10 mouse cellular contexts compared by ENCODE assay signal in genomic region chr8:105157555-105157954, GRCm38 (mm10). TPM values are rescaled to one million over a fixed set of nuclear protein-coding genes. Genes with fewer than 3 reads are reported as not detected.
DNase-seq lines count a peak whose midpoint lies in the region; ATAC-seq and TF ChIP-seq lines count a peak whose summit lies in the region.
"Had no signal": no experiment of that assay in that cellular context is flagged by ENCODE, and none has a peak within 500 bp of the region (broad histone marks: within the 10 kb centered on the region; RNA-seq: fewer than 3 reads in every experiment).

No protein-coding gene starts in this region.

- no peak overlapping the region for H3K27ac ChIP-seq in heart, embryonic 10.5 days
- H3K27ac ChIP-seq in bone marrow, adult 2 months (ENCODE audit: control insufficient read depth, insufficient read depth, low read depth, low read length, poor library complexity), result no peak overlapping the region
- no peak overlapping the region for H3K27ac ChIP-seq in kidney, embryonic 14.5 days (ENCODE audit: low read depth, low read length)

- H3K9ac ChIP-seq in kidney, embryonic 14.5 days (ENCODE audit: low read depth, low read length), result no peak overlapping the region

- H3K9me3 ChIP-seq in heart, embryonic 10.5 days, result no peaks in the 10 kb centered on the region
- no peaks in the 10 kb centered on the region for H3K9me3 ChIP-seq in kidney, embryonic 14.5 days (ENCODE audit: control insufficient read depth, low read length)

- peak; percentile 21 to 54 for DNase-seq in heart, postnatal 10 days
- no peak for DNase-seq in heart, embryonic 10.5 days (ENCODE audit: low spot score)
- DNase-seq in CD8-positive naive resting alpha-beta T cell, adult 2 months (ENCODE audit: low read depth in 2 of 2, low spot score in 2 of 2), result peak; percentile 67 to 69
- DNase-seq in Muller cell, postnatal 12 days (ENCODE audit: inconsistent ontology term), result no peak
- no peak for DNase-seq in right cerebral cortex, adult 2 months (ENCODE audit: low spot score in 2 of 2)

- no peaks in the 10 kb centered on the region for H3K36me3 ChIP-seq in heart, embryonic 10.5 days
- H3K36me3 ChIP-seq in kidney, embryonic 14.5 days (ENCODE audit: control insufficient read depth, insufficient read depth, low read length), result no peaks in the 10 kb centered on the region

- TF ChIP-seq CTCF in bone marrow, adult 2 months (IDR thresholded peaks at IDR 0.05; ENCODE audit: control insufficient read depth, insufficient read depth, low read length), result peak; percentile 82

- no peak overlapping the region for H3K4me2 ChIP-seq in kidney, embryonic 14.5 days (replicated peaks; ENCODE audit: low read depth, low read length)

- peak; percentile 7; the same call in 1 of the 2 replicates for ATAC-seq in kidney, embryonic 14.5 days (ENCODE audit: low FRiP score, low TSS enrichment)
- ATAC-seq in neutrophil, adult 5-6 weeks (ENCODE audit: extremely low read depth, insufficient number of reproducible peaks, low FRiP score, poor library complexity, severe bottlenecking), result peak; percentile 73; the same call in 1 of the 2 replicates

- TF ChIP-seq POLR2A in bone marrow, adult 2 months (IDR thresholded peaks at IDR 0.05; ENCODE audit: borderline replicate concordance, control insufficient read depth, low read depth, low read length), result no peak

- H3K27me3 ChIP-seq in heart, embryonic 10.5 days (ENCODE audit: insufficient read depth, poor library complexity, severe bottlenecking), result peaks cover 26% of the 10 kb centered on the region
- no peaks in the 10 kb centered on the region for H3K27me3 ChIP-seq in kidney, embryonic 14.5 days (ENCODE audit: control insufficient read depth, insufficient read depth, low read length)

- peaks cover 9% of the 10 kb centered on the region for H3K4me1 ChIP-seq in heart, embryonic 10.5 days
- no peaks in the 10 kb centered on the region for H3K4me1 ChIP-seq in bone marrow, adult 2 months (ENCODE audit: control insufficient read depth, insufficient read depth, low read length)
- H3K4me1 ChIP-seq in kidney, embryonic 14.5 days (ENCODE audit: control insufficient read depth, insufficient read depth, low read length), result peaks cover 6% of the 10 kb centered on the region; the same call in 1 of the 2 replicates

- 48% methylated on average over 10 of the region's 10 CpGs for WGBS in heart, embryonic 10.5 days
- 37% methylated on average over 10 of the region's 10 CpGs for WGBS in bone marrow, adult 2 months
- 59% methylated on average over 10 of the region's 10 CpGs for WGBS in kidney, embryonic 14.5 days

- H3K4me3 ChIP-seq in heart, embryonic 10.5 days, result no peak overlapping the region
- H3K4me3 ChIP-seq in bone marrow, adult 2 months (replicated peaks; ENCODE audit: control insufficient read depth, low read depth, low read length), result no peak overlapping the region
- no peak overlapping the region for H3K4me3 ChIP-seq in kidney, embryonic 14.5 days (ENCODE audit: low read length)

- intact Hi-C loops in heart, postnatal 10 days (cut with DNase I), result loop anchor here (5.0 kb wide), 1 partner anchor 60 kb away; no protein-coding TSS in a partner anchor

RNA-seq across cellular contexts. Expression of gene Cbfb, which starts 12.9 kb away (rescaled TPM):
- total RNA-seq in heart, postnatal 10 days (2021), result 10 to 100 TPM; 32.4 to 37.0 TPM
- polyA plus RNA-seq in heart, embryonic 10.5 days (2016; fragmentation: Nextera tagmentation; extraction: Ambion mirVana), result 47.5 and 59.6 TPM in 2 replicates
- 9.7 and 36.4 TPM in 2 replicates for polyA plus RNA-seq in bone marrow, adult 2 months (2011; ENCODE audit: insufficient read depth, insufficient read length, low replicate concordance, missing spikeins)
- polyA plus RNA-seq in kidney, embryonic 14.5 days (2014; fragmentation: Nextera tagmentation; extraction: Ambion mirVana), result 73.9 and 96.5 TPM in 2 replicates
- total RNA-seq in neutrophil, adult 5-6 weeks (2017), result 130 and 135 TPM in 2 replicates

RNA-seq across cellular contexts. Expression of gene Ces4a, which starts 26.0 kb away (rescaled TPM):
- not detected for total RNA-seq in heart, postnatal 10 days (2021)
- polyA plus RNA-seq in heart, embryonic 10.5 days (2016; fragmentation: Nextera tagmentation; extraction: Ambion mirVana), result not detected in 2 replicates
- polyA plus RNA-seq in bone marrow, adult 2 months (2011; ENCODE audit: insufficient read depth, insufficient read length, low replicate concordance, missing spikeins), result not detected in 2 replicates
- not detected in 2 replicates for polyA plus RNA-seq in kidney, embryonic 14.5 days (2014; fragmentation: Nextera tagmentation; extraction: Ambion mirVana)
- not detected in 2 replicates for total RNA-seq in neutrophil, adult 5-6 weeks (2017)
- total RNA-seq: left cerebral cortex, postnatal 10 days had no signal
- polyA plus RNA-seq: stomach, embryonic 16.5 days had no signal

Comparison
In these comparisons a context has a peak if more than half of its experiments do, and no peak if none do; other contexts are left out.
1. DNase-seq: peak in heart, postnatal 10 days (2 of 2) and CD8-positive naive resting alpha-beta T cell, adult 2 months (2 of 2); none in heart, embryonic 10.5 days (single experiment), Muller cell, postnatal 12 days (single experiment) and right cerebral cortex, adult 2 months (0 of 2).